Mouse (Mus musculus): ENCODE results near the gene Ilkap. TPM values are rescaled to one million over a fixed set of nuclear protein-coding genes. Genes with fewer than 3 reads are reported as not detected.

Gene Ilkap
- polyA plus RNA-seq, 1 experiment from 2014 or later: 133 TPM

DNA sequence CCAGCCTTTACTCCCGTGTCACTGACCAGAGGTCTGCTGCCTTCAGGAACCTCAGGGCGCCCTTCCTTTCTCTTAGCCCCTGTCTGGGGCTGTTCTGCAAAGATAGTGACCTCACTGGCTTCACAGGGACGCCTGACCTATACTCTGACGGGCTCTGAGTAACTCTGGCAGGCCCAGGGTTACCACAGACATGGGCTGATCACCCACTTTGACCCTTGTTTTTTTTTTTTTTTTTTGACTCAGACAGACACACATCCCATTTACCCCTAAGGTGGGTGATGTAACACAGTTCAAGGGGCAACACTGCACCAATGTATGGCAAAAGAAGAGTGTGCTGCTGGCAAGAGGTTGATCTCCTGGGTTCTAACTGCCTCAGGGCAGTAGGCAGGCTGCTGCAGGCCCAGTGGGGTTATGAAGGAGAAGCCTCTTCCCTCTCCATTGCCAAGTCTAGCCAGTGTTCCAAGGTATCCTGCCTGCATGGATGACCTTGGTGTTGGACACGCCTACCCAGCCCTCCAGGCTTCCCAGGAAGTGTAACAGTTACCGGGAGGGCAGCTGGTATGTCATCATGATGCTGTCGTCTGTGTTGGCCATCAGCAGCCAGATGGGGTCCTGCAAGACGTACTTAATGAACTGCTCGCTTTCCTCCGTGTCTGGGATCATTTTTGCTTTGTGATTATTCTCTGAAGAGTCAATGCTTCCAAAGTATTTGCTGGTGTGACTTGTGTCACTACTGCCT lies 21.4 kb upstream of the Ilkap start:
- H3K4me2 ChIP-seq (ENCODE audit: low read depth, low read length): no peak overlapping the region
- H3K9me3 ChIP-seq (ENCODE audit: control insufficient read depth, low read length): no peaks in the 10 kb centered on the region
- WGBS: 64% methylated on average over 10 of the region's 10 CpGs
- H3K36me3 ChIP-seq (ENCODE audit: control insufficient read depth, insufficient read depth, low read length): peaks cover 19% of the 10 kb centered on the region
- H3K9ac ChIP-seq (ENCODE audit: low read length): no peak overlapping the region
- peaks cover 6% of the 10 kb centered on the region for H3K4me1 ChIP-seq (replicated peaks; ENCODE audit: control insufficient read depth, insufficient read depth, low read length)
- no peak overlapping the region for H3K27ac ChIP-seq (ENCODE audit: low read length)
- no peak overlapping the region for H3K4me3 ChIP-seq (ENCODE audit: low read length)
- no peaks in the 10 kb centered on the region for H3K27me3 ChIP-seq (ENCODE audit: control insufficient read depth, insufficient read depth, low read depth, low read length)
- ATAC-seq (ENCODE audit: low read depth): no peak

DNA sequence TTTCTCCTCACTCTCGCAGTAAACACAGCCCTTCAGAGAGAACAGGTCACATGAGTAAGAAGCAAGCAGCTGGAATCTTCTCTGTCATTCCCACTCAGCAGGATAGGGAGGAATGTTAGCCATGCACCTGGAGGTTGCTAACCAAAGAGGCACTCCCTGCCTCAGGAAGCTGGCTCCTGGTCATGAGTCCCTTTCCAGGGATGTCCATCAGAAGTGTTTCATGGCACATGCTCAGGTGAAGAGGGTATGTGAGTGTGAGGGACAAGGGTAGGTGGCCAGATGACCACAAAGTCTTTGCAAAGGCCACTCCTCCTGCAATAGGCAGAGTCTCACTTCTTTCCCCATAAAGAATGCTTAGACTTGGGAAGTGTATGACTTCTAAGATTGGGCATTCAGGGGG lies 19.4 kb upstream of the Ilkap start:
- Histone ChIP-seq H3K27me3 (ENCODE audit: control insufficient read depth, insufficient read depth, low read depth, low read length) (no peaks in the 10 kb centered on the region), H3K36me3 (ENCODE audit: control insufficient read depth, insufficient read depth, low read length) (peaks cover 14% of the 10 kb centered on the region), H3K4me1 (replicated peaks; ENCODE audit: control insufficient read depth, insufficient read depth, low read length) (peaks cover 22% of the 10 kb centered on the region), H3K4me3 (ENCODE audit: low read length) (no peak overlapping the region), H3K27ac (ENCODE audit: low read length) (no peak overlapping the region), H3K9me3 (ENCODE audit: control insufficient read depth, low read length) (no peaks in the 10 kb centered on the region), H3K4me2 (ENCODE audit: low read depth, low read length) (no peak overlapping the region), H3K9ac (ENCODE audit: low read length) (no peak overlapping the region)
- 65% methylated on average over 1 of the region's 1 CpGs for WGBS
- ATAC-seq (ENCODE audit: low read depth): no peak

DNA sequence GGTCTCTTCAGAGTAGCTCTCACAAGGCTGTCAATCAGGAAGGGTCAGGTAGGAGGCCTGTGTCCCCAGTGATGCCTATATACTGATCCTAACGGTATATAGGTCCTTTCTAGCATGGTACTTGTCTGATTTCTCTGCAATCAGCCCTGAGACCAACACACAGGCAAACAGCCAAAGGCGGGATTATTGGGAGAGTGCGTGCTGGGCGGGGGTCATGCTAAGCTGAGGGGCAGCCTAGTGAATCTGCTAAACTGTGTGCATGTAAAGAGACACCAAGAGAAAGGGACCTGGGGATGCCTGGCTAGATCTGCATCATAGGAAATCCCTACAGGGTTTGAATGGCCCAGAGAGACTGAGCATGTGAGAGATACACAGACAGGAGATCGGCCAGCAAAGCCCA lies 16.7 kb upstream of the Ilkap start:
- H3K4me2 ChIP-seq (ENCODE audit: low read depth, low read length): no peak overlapping the region
- peak overlapping the region; percentile 69 for H3K9ac ChIP-seq (ENCODE audit: low read length)
- H3K27me3 ChIP-seq (ENCODE audit: control insufficient read depth, insufficient read depth, low read depth, low read length): no peaks in the 10 kb centered on the region
- H3K27ac ChIP-seq (ENCODE audit: low read length): peak overlapping the region; percentile 95
- H3K36me3 ChIP-seq (ENCODE audit: control insufficient read depth, insufficient read depth, low read length): peaks cover 14% of the 10 kb centered on the region
- H3K4me3 ChIP-seq (ENCODE audit: low read length): no peak overlapping the region
- ATAC-seq (ENCODE audit: low read depth): no peak
- H3K9me3 ChIP-seq (ENCODE audit: control insufficient read depth, low read length): no peaks in the 10 kb centered on the region
- WGBS: 82% methylated on average over 5 of the region's 5 CpGs
- H3K4me1 ChIP-seq (replicated peaks; ENCODE audit: control insufficient read depth, insufficient read depth, low read length): peaks cover 34% of the 10 kb centered on the region

DNA sequence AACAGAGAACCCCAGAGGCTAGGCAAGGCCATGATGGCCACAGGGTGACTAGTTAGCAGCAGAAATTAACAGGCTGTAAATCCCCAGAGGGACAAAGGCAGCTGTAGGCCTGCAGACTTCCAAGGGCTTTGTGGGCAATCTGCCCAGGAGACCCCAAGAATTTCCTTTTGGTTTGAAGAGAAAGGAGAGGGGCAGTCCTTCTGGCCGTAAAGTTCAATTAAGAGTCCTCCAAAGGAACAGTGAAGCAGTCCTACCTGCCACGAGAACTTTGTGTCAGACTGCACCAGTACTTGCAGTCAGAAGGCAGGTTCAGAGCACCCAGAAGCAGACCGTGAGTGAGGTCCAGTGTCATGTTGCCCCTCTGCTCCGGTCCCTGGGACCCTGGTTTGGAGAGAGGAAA lies 16.3 kb upstream of the Ilkap start:
- Histone ChIP-seq H3K36me3 (ENCODE audit: control insufficient read depth, insufficient read depth, low read length) (peaks cover 14% of the 10 kb centered on the region), H3K9ac (ENCODE audit: low read length) (peak overlapping the region; percentile 69), H3K9me3 (ENCODE audit: control insufficient read depth, low read length) (no peaks in the 10 kb centered on the region), H3K4me2 (ENCODE audit: low read depth, low read length) (peak overlapping the region; percentile 99; the same call in 1 of the 2 replicates), H3K4me3 (ENCODE audit: low read length) (no peak overlapping the region), H3K4me1 (replicated peaks; ENCODE audit: control insufficient read depth, insufficient read depth, low read length) (peaks cover 34% of the 10 kb centered on the region), H3K27me3 (ENCODE audit: control insufficient read depth, insufficient read depth, low read depth, low read length) (no peaks in the 10 kb centered on the region), H3K27ac (ENCODE audit: low read length) (peak overlapping the region; percentile 95)
- ATAC-seq (ENCODE audit: low read depth): no peak
- 44% methylated on average over 4 of the region's 4 CpGs for WGBS

DNA sequence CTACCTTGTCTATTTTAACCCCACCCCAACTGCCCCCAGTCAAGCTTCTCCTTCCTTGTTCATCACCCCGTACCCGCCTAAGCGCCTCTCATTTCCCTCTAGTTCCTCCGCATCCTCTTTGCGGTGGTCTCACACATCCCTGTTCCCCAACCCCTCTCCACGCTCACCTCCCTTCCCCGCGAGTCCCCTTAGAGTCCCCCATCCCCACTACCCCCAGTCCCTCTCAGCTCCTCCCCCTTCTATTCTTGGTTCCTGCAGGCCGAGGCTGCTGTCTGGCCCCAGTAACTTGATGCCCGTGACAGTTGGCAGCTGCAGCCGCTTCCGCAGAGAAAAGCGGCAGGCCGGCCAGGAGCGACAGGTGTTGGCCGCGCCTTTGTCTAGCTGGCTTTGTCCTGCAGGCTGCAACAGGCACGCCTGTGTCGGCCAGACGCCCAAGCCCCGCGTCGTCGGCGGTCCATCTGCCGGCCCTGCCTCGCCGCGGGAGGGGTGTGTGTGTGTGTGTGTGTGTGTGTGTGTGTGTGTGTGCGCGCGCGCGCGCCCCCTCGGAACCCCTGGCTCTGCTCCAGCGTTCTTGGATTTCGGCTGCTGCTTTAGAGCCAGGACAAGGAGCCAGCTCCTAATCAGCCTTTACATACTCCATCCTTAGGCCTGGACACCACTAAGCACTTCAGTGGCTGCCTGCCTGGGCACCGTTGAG lies 15.4 kb upstream of the Ilkap start, which contains the start of gene Hes6:
TSS of gene Hes6 (minus strand) at position 141 of the 697 bp plus-strand sequence.
- ATAC-seq (ENCODE audit: low read depth): peak; percentile 52
- peaks cover 9% of the 10 kb centered on the region for H3K36me3 ChIP-seq (ENCODE audit: control insufficient read depth, insufficient read depth, low read length)
- peaks cover 34% of the 10 kb centered on the region for H3K4me1 ChIP-seq (replicated peaks; ENCODE audit: control insufficient read depth, insufficient read depth, low read length)
- no peaks in the 10 kb centered on the region for H3K9me3 ChIP-seq (ENCODE audit: control insufficient read depth, low read length)
- H3K27me3 ChIP-seq (ENCODE audit: control insufficient read depth, insufficient read depth, low read depth, low read length): no peaks in the 10 kb centered on the region
- WGBS: under 1% methylated on average over 35 of the region's 39 CpGs
- H3K4me3 ChIP-seq (ENCODE audit: low read length): peak within 1 kb of the TSS; percentile 87
- peak within 1 kb of the TSS; percentile 90 for H3K9ac ChIP-seq (ENCODE audit: low read length)
- H3K4me2 ChIP-seq (ENCODE audit: low read depth, low read length): peak within 1 kb of the TSS; percentile 99
- H3K27ac ChIP-seq (ENCODE audit: low read length): peak within 1 kb of the TSS; percentile 95

DNA sequence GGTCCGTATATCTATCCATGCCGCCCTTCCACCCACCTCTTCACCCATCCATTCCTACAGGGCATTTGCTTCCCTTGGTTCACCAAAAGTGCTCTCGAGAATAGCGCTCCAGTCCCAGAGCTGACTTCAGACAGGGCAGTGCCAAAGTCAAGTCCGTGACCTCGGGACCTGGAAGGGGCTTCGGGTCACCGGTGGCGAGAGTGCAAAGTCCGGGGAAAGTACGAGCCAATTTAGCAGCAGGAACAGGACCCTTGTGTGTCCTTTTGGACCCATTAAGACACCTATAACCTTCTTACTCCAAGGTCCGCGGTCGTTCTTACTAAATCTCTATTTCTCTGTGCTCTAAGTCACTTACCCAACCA lies 14.9 kb upstream of the Ilkap start:
- peak overlapping the region; percentile 95 for H3K27ac ChIP-seq (ENCODE audit: low read length)
- no peaks in the 10 kb centered on the region for H3K27me3 ChIP-seq (ENCODE audit: control insufficient read depth, insufficient read depth, low read depth, low read length)
- under 1% methylated on average over 14 of the region's 14 CpGs for WGBS
- peaks cover 34% of the 10 kb centered on the region for H3K4me1 ChIP-seq (replicated peaks; ENCODE audit: control insufficient read depth, insufficient read depth, low read length)
- peak overlapping the region; percentile 69 for H3K9ac ChIP-seq (ENCODE audit: low read length)
- ATAC-seq (ENCODE audit: low read depth): no peak
- peaks cover 9% of the 10 kb centered on the region for H3K36me3 ChIP-seq (ENCODE audit: control insufficient read depth, insufficient read depth, low read length)
- H3K4me2 ChIP-seq (ENCODE audit: low read depth, low read length): peak overlapping the region; percentile 99
- no peaks in the 10 kb centered on the region for H3K9me3 ChIP-seq (ENCODE audit: control insufficient read depth, low read length)
- H3K4me3 ChIP-seq (ENCODE audit: low read length): peak overlapping the region; percentile 87

DNA sequence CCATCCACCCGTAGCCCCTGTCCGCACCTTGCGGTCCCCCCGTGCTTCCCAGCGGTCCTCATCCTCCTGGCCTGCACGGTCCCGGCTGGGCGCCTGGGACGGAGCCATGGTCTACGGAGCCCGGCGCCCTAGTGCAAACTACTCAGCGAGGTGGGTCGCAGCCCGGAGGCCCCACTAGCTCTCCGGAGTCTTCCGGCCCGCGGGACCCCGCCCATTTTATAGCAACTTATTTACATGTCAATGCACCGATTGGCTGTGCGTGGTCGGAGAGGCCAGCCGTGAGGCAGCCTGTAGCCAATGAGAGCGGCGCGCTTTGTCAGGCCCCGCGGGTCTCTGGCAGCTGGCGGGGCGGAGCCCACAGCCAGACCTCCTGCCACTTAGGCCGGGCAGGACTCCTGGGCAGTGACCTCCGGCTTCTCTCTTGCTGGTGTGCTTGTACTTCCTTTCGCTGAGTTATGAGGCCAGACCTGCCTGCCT lies 14.5 kb upstream of the Ilkap start:
- under 1% methylated on average over 33 of the region's 34 CpGs for WGBS
- no peaks in the 10 kb centered on the region for H3K9me3 ChIP-seq (ENCODE audit: control insufficient read depth, low read length)
- peaks cover 34% of the 10 kb centered on the region for H3K4me1 ChIP-seq (replicated peaks; ENCODE audit: control insufficient read depth, insufficient read depth, low read length)
- peak overlapping the region; percentile 90 for H3K9ac ChIP-seq (ENCODE audit: low read length)
- no peaks in the 10 kb centered on the region for H3K27me3 ChIP-seq (ENCODE audit: control insufficient read depth, insufficient read depth, low read depth, low read length)
- ATAC-seq (ENCODE audit: low read depth): peak; percentile 96
- H3K4me2 ChIP-seq (ENCODE audit: low read depth, low read length): peak overlapping the region; percentile 99
- peak overlapping the region; percentile 95 for H3K27ac ChIP-seq (ENCODE audit: low read length)
- peaks cover 9% of the 10 kb centered on the region for H3K36me3 ChIP-seq (ENCODE audit: control insufficient read depth, insufficient read depth, low read length)
- peak overlapping the region; percentile 87 for H3K4me3 ChIP-seq (ENCODE audit: low read length)

DNA sequence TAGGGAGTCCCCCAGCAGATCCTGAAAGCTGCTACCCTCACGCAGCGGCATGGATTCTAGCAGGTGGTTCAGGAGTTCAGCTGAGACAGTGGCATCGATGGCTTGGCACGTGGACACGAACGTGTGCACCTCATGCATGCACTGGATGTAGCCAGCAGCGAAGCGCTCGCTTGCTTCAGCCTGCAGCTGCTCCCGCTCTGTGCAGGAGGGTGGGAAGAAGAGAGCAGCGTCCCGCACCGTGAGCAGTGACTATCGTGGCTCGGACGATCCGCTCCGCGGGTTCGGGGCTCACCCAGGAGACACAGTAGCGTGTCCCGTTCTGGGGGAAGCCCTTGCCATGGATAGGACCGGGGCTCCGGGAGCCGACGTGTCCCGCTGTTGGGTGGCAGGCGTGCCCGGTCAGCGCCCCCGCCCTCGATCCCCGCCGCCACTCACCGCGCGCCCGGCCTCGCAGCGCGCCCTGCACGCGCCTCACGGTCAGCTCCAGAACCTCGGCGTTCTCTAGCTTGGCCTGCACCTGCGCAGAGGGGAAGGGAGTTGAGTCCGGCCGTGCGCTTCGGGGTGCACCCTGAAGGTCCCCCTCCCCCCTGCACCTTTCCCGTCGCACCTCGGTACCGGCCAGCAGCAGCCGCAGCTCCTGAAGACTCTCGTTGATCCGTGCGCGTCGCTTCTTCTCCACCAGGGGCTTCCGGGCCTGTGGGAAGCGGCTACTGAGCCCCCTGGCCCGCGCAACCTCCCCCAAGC lies 13.8 kb upstream of the Ilkap start:
- peak overlapping the region; percentile 99 for H3K4me2 ChIP-seq (ENCODE audit: low read depth, low read length)
- H3K9ac ChIP-seq (ENCODE audit: low read length): peak overlapping the region; percentile 90
- H3K4me1 ChIP-seq (replicated peaks; ENCODE audit: control insufficient read depth, insufficient read depth, low read length): peaks cover 34% of the 10 kb centered on the region
- no peaks in the 10 kb centered on the region for H3K27me3 ChIP-seq (ENCODE audit: control insufficient read depth, insufficient read depth, low read depth, low read length)
- H3K9me3 ChIP-seq (ENCODE audit: control insufficient read depth, low read length): no peaks in the 10 kb centered on the region
- peaks cover 7% of the 10 kb centered on the region for H3K36me3 ChIP-seq (ENCODE audit: control insufficient read depth, insufficient read depth, low read length)
- H3K4me3 ChIP-seq (ENCODE audit: low read length): peak overlapping the region; percentile 87
- peak; percentile 19 for ATAC-seq (ENCODE audit: low read depth)
- 3% methylated on average over 59 of the region's 65 CpGs for WGBS
- peak overlapping the region; percentile 86 for H3K27ac ChIP-seq (ENCODE audit: low read length)

Measured in lung, embryonic 16.5 days (tissue).